Comparison of ENCODE assay signal across 7 mouse cellular contexts in the genomic region with DNA sequence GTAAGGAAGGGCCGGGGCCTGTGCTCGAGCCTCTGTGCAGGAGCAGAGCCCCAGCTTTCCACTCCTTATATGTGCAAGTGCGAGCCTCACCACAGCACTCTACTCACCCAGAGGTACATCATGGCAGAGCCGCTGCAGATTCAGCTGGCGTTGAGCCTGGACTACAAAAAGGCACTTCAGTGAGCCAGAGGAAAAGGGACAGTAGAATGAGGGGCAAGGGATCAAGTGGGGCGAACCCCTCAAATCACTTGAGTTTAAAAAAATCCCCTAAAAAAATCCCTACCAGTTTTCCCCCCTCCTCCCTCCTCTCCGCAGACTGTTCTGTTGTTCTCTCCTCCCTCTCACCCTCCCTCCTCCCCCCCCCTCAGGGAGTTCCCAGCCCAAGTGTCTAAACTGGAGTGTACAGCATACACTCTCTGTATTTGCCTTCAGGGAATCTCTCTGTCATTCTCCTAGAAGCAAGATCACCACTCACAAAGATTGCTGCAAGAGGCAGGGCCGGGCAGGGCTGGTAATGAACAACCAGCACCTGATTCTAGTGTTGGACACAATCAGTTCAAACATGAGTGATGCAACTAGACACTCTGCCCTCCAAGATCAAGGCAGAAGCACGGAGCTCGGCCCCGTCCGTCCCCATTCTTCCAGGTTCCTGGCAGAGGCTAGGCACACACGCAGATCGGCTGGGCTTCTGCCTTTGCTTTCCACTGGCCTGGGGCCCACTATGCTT.
A peak's percentile ranks its signal among the peaks of the same experiment; 100 is the strongest.
DNase-seq lines count a peak whose midpoint lies in the region; ATAC-seq and TF ChIP-seq lines count a peak whose summit lies in the region.

No protein-coding gene starts in this region.

- no peak overlapping the region for H3K4me2 ChIP-seq in embryonic facial prominence, embryonic 11.5 days (ENCODE audit: low read depth, low read length)
- peak overlapping the region; percentile 60 for H3K4me2 ChIP-seq in heart, embryonic 16.5 days (ENCODE audit: low read depth, low read length)
- H3K4me2 ChIP-seq in midbrain, embryonic 11.5 days = no peak overlapping the region

- H3K9ac ChIP-seq in embryonic facial prominence, embryonic 11.5 days (replicated peaks; ENCODE audit: low read length) = no peak overlapping the region
- H3K9ac ChIP-seq in heart, embryonic 16.5 days (ENCODE audit: low read length) = peak overlapping the region; percentile 74
- no peak overlapping the region for H3K9ac ChIP-seq in midbrain, embryonic 11.5 days (ENCODE audit: low read length)

- no peaks in the 10 kb centered on the region for H3K27me3 ChIP-seq in embryonic facial prominence, embryonic 11.5 days (ENCODE audit: control insufficient read depth, insufficient read depth, low read length)
- no peaks in the 10 kb centered on the region for H3K27me3 ChIP-seq in heart, embryonic 16.5 days (ENCODE audit: control insufficient read depth, insufficient read depth, low read length)
- no peaks in the 10 kb centered on the region for H3K27me3 ChIP-seq in midbrain, embryonic 11.5 days (ENCODE audit: control insufficient read depth, insufficient read depth, low read length)
- no peaks in the 10 kb centered on the region for H3K27me3 ChIP-seq in thymus, adult 2 months (ENCODE audit: control insufficient read depth, insufficient read depth, low read length)

- peak overlapping the region; percentile 57 for H3K4me3 ChIP-seq in brown adipose tissue, adult 24 weeks (ENCODE audit: insufficient read depth, low read depth, low read length)
- no peak overlapping the region for H3K4me3 ChIP-seq in embryonic facial prominence, embryonic 11.5 days (ENCODE audit: low read depth, low read length)
- H3K4me3 ChIP-seq in heart, embryonic 16.5 days (ENCODE audit: low read length) = peak overlapping the region; percentile 48
- no peak overlapping the region for H3K4me3 ChIP-seq in midbrain, embryonic 11.5 days (ENCODE audit: low read depth, low read length)
- H3K4me3 ChIP-seq in thymus, adult 2 months (ENCODE audit: control insufficient read depth, insufficient read depth, low read length) = no peak overlapping the region

- H3K4me1 ChIP-seq in brown adipose tissue, adult 24 weeks (ENCODE audit: control insufficient read depth, insufficient read depth, insufficient read length, low read length) = peaks cover 17% of the 10 kb centered on the region
- peaks cover 7% of the 10 kb centered on the region for H3K4me1 ChIP-seq in embryonic facial prominence, embryonic 11.5 days (ENCODE audit: control insufficient read depth, insufficient read depth, low read length)
- peaks cover 43% of the 10 kb centered on the region for H3K4me1 ChIP-seq in heart, embryonic 16.5 days (ENCODE audit: control insufficient read depth, insufficient read depth, low read length)
- peaks cover 15% of the 10 kb centered on the region for H3K4me1 ChIP-seq in midbrain, embryonic 11.5 days (ENCODE audit: control insufficient read depth, insufficient read depth, low read length)
- H3K4me1 ChIP-seq in thymus, adult 2 months (replicated peaks; ENCODE audit: control insufficient read depth, insufficient read depth, low read length) = no peaks in the 10 kb centered on the region

- H3K27ac ChIP-seq in brown adipose tissue, adult 24 weeks (replicated peaks; ENCODE audit: low read depth, low read length) = peak overlapping the region; percentile 85
- H3K27ac ChIP-seq in embryonic facial prominence, embryonic 11.5 days (replicated peaks; ENCODE audit: low read depth, low read length) = peak overlapping the region; percentile 42
- peak overlapping the region; percentile 97 for H3K27ac ChIP-seq in heart, embryonic 16.5 days (ENCODE audit: low read length)
- H3K27ac ChIP-seq in midbrain, embryonic 11.5 days (ENCODE audit: low read depth, low read length) = no peak overlapping the region
- no peak overlapping the region for H3K27ac ChIP-seq in thymus, adult 2 months (ENCODE audit: control insufficient read depth, insufficient read depth, low read length)

- WGBS in embryonic facial prominence, embryonic 11.5 days = 49% methylated on average over 14 of the region's 14 CpGs
- 23% methylated on average over 14 of the region's 14 CpGs for WGBS in heart, embryonic 16.5 days
- WGBS in midbrain, embryonic 11.5 days = 77% methylated on average over 14 of the region's 14 CpGs
- 88% methylated on average over 14 of the region's 14 CpGs for WGBS in thymus, adult 2 months

- no peaks in the 10 kb centered on the region for H3K36me3 ChIP-seq in embryonic facial prominence, embryonic 11.5 days (replicated peaks; ENCODE audit: control insufficient read depth, insufficient read depth, low read depth, low read length)
- H3K36me3 ChIP-seq in heart, embryonic 16.5 days (ENCODE audit: control insufficient read depth, insufficient read depth) = no peaks in the 10 kb centered on the region
- H3K36me3 ChIP-seq in midbrain, embryonic 11.5 days (ENCODE audit: control insufficient read depth, insufficient read depth, low read length) = no peaks in the 10 kb centered on the region
- H3K36me3 ChIP-seq in thymus, adult 2 months (ENCODE audit: control insufficient read depth, insufficient read depth, low read length) = no peaks in the 10 kb centered on the region

- TF ChIP-seq POLR2A in thymus, adult 2 months (IDR thresholded peaks at IDR 0.05; ENCODE audit: control insufficient read depth, extremely low read depth, insufficient read depth, low read length, poor library complexity) = no peak

- no peak for TF ChIP-seq CTCF in thymus, adult 2 months (IDR thresholded peaks at IDR 0.05; ENCODE audit: borderline replicate concordance, control insufficient read depth, extremely low read depth, insufficient read depth, low read length, poor library complexity)

- H3K9me3 ChIP-seq in embryonic facial prominence, embryonic 11.5 days (replicated peaks; ENCODE audit: control insufficient read depth, low read length) = no peaks in the 10 kb centered on the region
- no peaks in the 10 kb centered on the region for H3K9me3 ChIP-seq in heart, embryonic 16.5 days (replicated peaks; ENCODE audit: control insufficient read depth, low read length)
- no peaks in the 10 kb centered on the region for H3K9me3 ChIP-seq in midbrain, embryonic 11.5 days (ENCODE audit: control insufficient read depth, low read length)

- peak; percentile 42 for DNase-seq in embryonic facial prominence, embryonic 11.5 days (ENCODE audit: low spot score)
- DNase-seq in kidney, postnatal 4 days = peak; percentile 12 to 31
- peak; percentile 76 for DNase-seq in midbrain, embryonic 11.5 days (ENCODE audit: low spot score, missing footprints)
- no peak for DNase-seq in thymus, adult 2 months
- no peak for DNase-seq in layer of hippocampus, adult 18-20 months (ENCODE audit: low spot score in 2 of 2)

- ATAC-seq in embryonic facial prominence, embryonic 11.5 days (replicated peaks; ENCODE audit: insufficient number of reproducible peaks, low FRiP score, low TSS enrichment, low read depth) = peak; percentile 58
- peak; percentile 82 for ATAC-seq in heart, embryonic 16.5 days (replicated peaks; ENCODE audit: extremely low read depth, insufficient read depth, low FRiP score)
- ATAC-seq in midbrain, embryonic 11.5 days (ENCODE audit: low FRiP score) = no peak

Comparison
In these comparisons a context has a peak if more than half of its experiments do, and no peak if none do; other contexts are left out.
1. H3K27ac ChIP-seq: peak in brown adipose tissue, adult 24 weeks (single experiment), embryonic facial prominence, embryonic 11.5 days (single experiment) and heart, embryonic 16.5 days (single experiment); none in midbrain, embryonic 11.5 days (single experiment) and thymus, adult 2 months (single experiment).
2. H3K4me3 ChIP-seq: peak in brown adipose tissue, adult 24 weeks (single experiment) and heart, embryonic 16.5 days (single experiment); none in embryonic facial prominence, embryonic 11.5 days (single experiment), midbrain, embryonic 11.5 days (single experiment) and thymus, adult 2 months (single experiment).
3. DNase-seq: peak in embryonic facial prominence, embryonic 11.5 days (single experiment), kidney, postnatal 4 days (2 of 2) and midbrain, embryonic 11.5 days (single experiment); none in thymus, adult 2 months (single experiment) and layer of hippocampus, adult 18-20 months (0 of 2).